Comparison of ENCODE assay signal across 8 mouse cellular contexts in genomic region chr17:65771951-65772934, GRCm38 (mm10). TPM values are rescaled to one million over a fixed set of nuclear protein-coding genes. Genes with fewer than 3 reads are reported as not detected.
DNase-seq lines count a peak whose midpoint lies in the region; ATAC-seq lines count a peak whose summit lies in the region.

TSS of gene Rab31 (minus strand) at chr17:65772752.

- peak within 1 kb of the TSS; percentile 63 for H3K9ac ChIP-seq in intestine, embryonic 14.5 days (ENCODE audit: low read length)

- intact Hi-C loops in left cerebral cortex, postnatal 14 days (cut with DNase I): loop anchor here (5.0 kb wide), 1 partner anchor 70 kb away; no protein-coding TSS in a partner anchor

- peak within 1 kb of the TSS; percentile 71 for H3K4me2 ChIP-seq in intestine, embryonic 14.5 days (ENCODE audit: low read length)

- peak within 1 kb of the TSS; percentile 88 for H3K4me3 ChIP-seq in embryonic facial prominence, embryonic 10.5 days
- peak within 1 kb of the TSS; percentile 62 for H3K4me3 ChIP-seq in intestine, embryonic 14.5 days (ENCODE audit: low read depth, low read length)
- peak within 1 kb of the TSS; percentile 93 for H3K4me3 ChIP-seq in megakaryocyte, embryonic 14.5 days (replicated peaks)

- H3K4me1 ChIP-seq in embryonic facial prominence, embryonic 10.5 days: peaks cover 48% of the 10 kb centered on the region
- H3K4me1 ChIP-seq in intestine, embryonic 14.5 days (replicated peaks; ENCODE audit: control insufficient read depth, insufficient read depth, low read length): peaks cover 6% of the 10 kb centered on the region
- H3K4me1 ChIP-seq in megakaryocyte, embryonic 14.5 days: peaks cover 60% of the 10 kb centered on the region

- H3K36me3 ChIP-seq in embryonic facial prominence, embryonic 10.5 days (replicated peaks): no peaks in the 10 kb centered on the region
- H3K36me3 ChIP-seq in intestine, embryonic 14.5 days (ENCODE audit: control insufficient read depth, insufficient read depth, low read length): no peaks in the 10 kb centered on the region
- no peaks in the 10 kb centered on the region for H3K36me3 ChIP-seq in megakaryocyte, embryonic 14.5 days (replicated peaks; ENCODE audit: low read length)

- peak; percentile 81 for ATAC-seq in intestine, embryonic 14.5 days (replicated peaks; ENCODE audit: low FRiP score, low TSS enrichment, low read depth)

- peaks cover 22% of the 10 kb centered on the region for H3K27me3 ChIP-seq in embryonic facial prominence, embryonic 10.5 days (replicated peaks; ENCODE audit: low read depth, poor library complexity, severe bottlenecking)
- H3K27me3 ChIP-seq in intestine, embryonic 14.5 days (replicated peaks; ENCODE audit: control insufficient read depth, insufficient read depth, low read length): no peaks in the 10 kb centered on the region
- peaks cover 27% of the 10 kb centered on the region for H3K27me3 ChIP-seq in megakaryocyte, embryonic 14.5 days (replicated peaks)

- peak; percentile 91 for DNase-seq in adrenal gland, postnatal 10 days
- peak; percentile 84 for DNase-seq in embryonic facial prominence, embryonic 10.5 days (ENCODE audit: low spot score)
- DNase-seq in gastrocnemius, postnatal 4 days (ENCODE audit: low spot score in 2 of 2): peak; percentile 79 to 90
- DNase-seq in intestine, embryonic 14.5 days (ENCODE audit: low spot score): peak; percentile 84
- peak; percentile 76 to 78 for DNase-seq in left cerebral cortex, postnatal 14 days (ENCODE audit: low spot score in 2 of 2)
- peak; percentile 83 for DNase-seq in right cerebral cortex, postnatal 14 days
- no peak for DNase-seq in c-Kit-positive CD71-positive TER-119-positive erythroid progenitor cells, embryonic 14.5 days (ENCODE audit: low spot score)

- peak within 1 kb of the TSS; percentile 91 for H3K27ac ChIP-seq in embryonic facial prominence, embryonic 10.5 days (replicated peaks)
- peak within 1 kb of the TSS; percentile 8; the same call in 1 of the 2 replicates for H3K27ac ChIP-seq in intestine, embryonic 14.5 days (ENCODE audit: low read depth)

- under 1% methylated on average over 75 of the region's 75 CpGs for WGBS in embryonic facial prominence, embryonic 10.5 days
- under 1% methylated on average over 64 of the region's 75 CpGs for WGBS in intestine, embryonic 14.5 days

- H3K9me3 ChIP-seq in embryonic facial prominence, embryonic 10.5 days: no peaks in the 10 kb centered on the region
- no peaks in the 10 kb centered on the region for H3K9me3 ChIP-seq in intestine, embryonic 14.5 days (ENCODE audit: control insufficient read depth, low read length)
- H3K9me3 ChIP-seq in megakaryocyte, embryonic 14.5 days: no peaks in the 10 kb centered on the region

RNA-seq across cellular contexts. Expression of gene Rab31, which starts in this region (rescaled TPM):
- 10 to 100 TPM; 32.1 to 32.5 TPM for total RNA-seq in adrenal gland, postnatal 10 days (2021)
- polyA plus RNA-seq in embryonic facial prominence, embryonic 10.5 days (2016; fragmentation: Nextera tagmentation; extraction: Ambion mirVana): 54.6 and 58.7 TPM in 2 replicates
- total RNA-seq in gastrocnemius, postnatal 4 days (2021): 10 to 100 TPM; 38.2 to 40.8 TPM
- 40.9 and 42.8 TPM in 2 replicates for polyA plus RNA-seq in intestine, embryonic 14.5 days (2014; fragmentation: Nextera tagmentation; extraction: Ambion mirVana)
- 10 to 100 TPM; 76.0 to 87.4 TPM for total RNA-seq in left cerebral cortex, postnatal 14 days (2021)
- polyA plus RNA-seq in megakaryocyte, embryonic 14.5 days (2012; ENCODE audit: insufficient read depth, low replicate concordance): 2.8 TPM in 1 of 2 replicates, not detected in the other

Comparison
In these comparisons a context has a peak if more than half of its experiments do, and no peak if none do; other contexts are left out.
1. RNA of gene Rab31 (polyA plus RNA-seq): 54.6 to 58.7 TPM in embryonic facial prominence, embryonic 10.5 days and 40.9 to 42.8 TPM in intestine, embryonic 14.5 days; 2.8 TPM in megakaryocyte, embryonic 14.5 days; every median in the first group is over 10 times any median in the second.
2. Peak in every context shown above with its lines, with median percentiles within 50 percentile points of each other: H3K4me3 ChIP-seq.